Mouse (Mus musculus): Measurements from ENCODE around the gene Tacc2.

Tacc2 gene

GRCm38 (mm10) chr7:130677541-130678274 lies 100.5 kb downstream of the Tacc2 start:
- TF ChIP-seq GATA4 (IDR thresholded peaks at IDR 0.05; ENCODE audit: insufficient replicate concordance, low read length): no peak

DNA sequence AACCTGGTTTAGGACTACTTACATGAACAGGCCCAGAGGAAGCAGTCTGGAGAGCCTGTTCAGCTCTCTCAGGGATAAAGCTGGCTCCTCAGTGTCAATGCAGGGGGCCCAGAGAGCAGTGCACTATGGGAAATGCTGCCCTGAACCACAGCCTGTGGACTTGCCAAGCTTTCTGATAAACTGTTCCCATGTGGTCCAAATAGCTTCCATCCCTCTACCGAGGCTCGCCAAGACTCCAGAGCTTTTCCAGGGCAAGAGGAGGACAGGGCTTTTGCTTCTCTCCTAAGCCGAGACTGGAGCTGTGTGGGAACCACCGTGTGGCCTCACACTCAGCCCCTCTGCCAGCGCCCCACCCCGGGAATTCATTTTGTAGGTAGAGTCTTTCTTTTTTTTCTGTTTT lies 101.2 kb downstream of the Tacc2 start:
- no peak for TF ChIP-seq GATA4 (IDR thresholded peaks at IDR 0.05; ENCODE audit: insufficient replicate concordance, low read length)

- TF ChIP-seq GATA4 (IDR thresholded peaks at IDR 0.05; ENCODE audit: insufficient replicate concordance, low read length): no peak
Measured at GRCm38 (mm10) chr7:130681798-130682197, 104.6 kb downstream of the Tacc2 start.

DNA sequence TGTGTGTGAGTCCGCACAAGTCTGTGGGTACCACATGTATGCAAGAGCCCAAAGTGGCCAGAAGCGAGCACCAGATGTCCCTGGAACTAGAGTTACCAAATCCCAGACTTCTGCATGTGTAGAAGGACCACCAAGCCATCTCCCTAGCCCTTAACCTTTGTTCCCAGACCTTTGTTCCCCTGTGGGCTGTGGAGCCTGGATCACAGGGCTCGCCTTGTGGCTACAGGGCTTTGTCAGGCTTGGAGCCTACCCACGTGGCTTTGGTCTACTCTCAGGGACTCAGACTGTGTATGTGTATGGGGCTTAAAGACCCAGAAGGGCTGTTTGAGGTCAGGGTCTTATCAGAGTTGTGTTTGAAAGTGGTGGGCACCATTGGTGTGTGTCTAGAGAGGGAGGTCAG lies 111.4 kb downstream of the Tacc2 start:
- no peak for TF ChIP-seq GATA4 (IDR thresholded peaks at IDR 0.05; ENCODE audit: insufficient replicate concordance, low read length)

DNA sequence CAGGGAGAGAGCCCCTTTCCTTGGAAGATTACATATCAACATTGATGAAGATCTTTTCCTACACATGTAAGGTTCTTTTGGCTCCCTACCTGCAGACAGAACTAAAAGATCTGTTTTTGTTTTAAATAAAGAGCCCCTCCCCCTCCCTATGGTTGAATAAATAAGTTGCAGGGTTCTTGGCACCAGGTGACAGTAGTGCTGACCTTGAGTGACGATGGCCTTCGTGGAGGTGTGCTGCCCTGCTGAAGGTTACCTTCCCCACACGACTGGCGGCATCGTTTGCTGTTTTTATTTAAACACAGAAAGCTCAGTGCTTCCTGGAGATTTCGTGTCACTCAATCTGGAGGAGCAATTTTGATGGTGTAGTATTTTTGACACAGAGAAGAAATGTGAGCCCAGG lies 113.6 kb downstream of the Tacc2 start:
- no peak for TF ChIP-seq GATA4 (IDR thresholded peaks at IDR 0.05; ENCODE audit: insufficient replicate concordance, low read length)

GRCm38 (mm10) chr7:130691931-130692330 lies 114.7 kb downstream of the Tacc2 start:
- no peak for TF ChIP-seq GATA4 (IDR thresholded peaks at IDR 0.05; ENCODE audit: insufficient replicate concordance, low read length)

- no peak for TF ChIP-seq GATA4 (IDR thresholded peaks at IDR 0.05; ENCODE audit: insufficient replicate concordance, low read length)
Measured at GRCm38 (mm10) chr7:130692392-130692942, 115.2 kb downstream of the Tacc2 start.

GRCm38 (mm10) chr7:130692943-130693799 lies 115.9 kb downstream of the Tacc2 start:
- no peak for TF ChIP-seq GATA4 (IDR thresholded peaks at IDR 0.05; ENCODE audit: insufficient replicate concordance, low read length)

GRCm38 (mm10) chr7:130693800-130694193 lies 116.6 kb downstream of the Tacc2 start:
- no peak for TF ChIP-seq GATA4 (IDR thresholded peaks at IDR 0.05; ENCODE audit: insufficient replicate concordance, low read length)

- no peak for TF ChIP-seq GATA4 (IDR thresholded peaks at IDR 0.05; ENCODE audit: insufficient replicate concordance, low read length)
Measured at GRCm38 (mm10) chr7:130695669-130696338, 118.6 kb downstream of the Tacc2 start.

GRCm38 (mm10) chr7:130696347-130697234 lies 119.4 kb downstream of the Tacc2 start:
- TF ChIP-seq GATA4 (IDR thresholded peaks at IDR 0.05; ENCODE audit: insufficient replicate concordance, low read length): no peak

DNA sequence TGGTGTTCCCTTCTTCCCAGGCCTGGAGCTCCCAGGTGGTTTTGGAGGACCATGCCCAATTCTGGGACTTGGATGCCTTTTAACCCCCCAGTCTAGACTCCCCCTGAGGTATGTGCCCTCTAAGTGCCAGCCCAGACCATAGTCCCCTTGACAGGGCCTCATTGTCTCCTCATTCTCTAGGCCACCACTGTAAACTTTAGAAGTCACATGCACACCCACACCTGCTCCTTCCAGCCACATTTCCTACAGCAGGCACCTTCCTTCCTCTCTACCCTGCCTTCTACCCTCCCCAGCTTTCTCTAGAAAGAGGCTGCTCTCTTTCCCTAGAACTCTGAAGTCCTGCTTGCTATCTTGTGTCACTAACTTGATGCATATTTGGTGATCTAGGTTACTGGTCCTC lies 121.2 kb downstream of the Tacc2 start:
- TF ChIP-seq GATA4 (IDR thresholded peaks at IDR 0.05; ENCODE audit: insufficient replicate concordance, low read length): no peak

DNA sequence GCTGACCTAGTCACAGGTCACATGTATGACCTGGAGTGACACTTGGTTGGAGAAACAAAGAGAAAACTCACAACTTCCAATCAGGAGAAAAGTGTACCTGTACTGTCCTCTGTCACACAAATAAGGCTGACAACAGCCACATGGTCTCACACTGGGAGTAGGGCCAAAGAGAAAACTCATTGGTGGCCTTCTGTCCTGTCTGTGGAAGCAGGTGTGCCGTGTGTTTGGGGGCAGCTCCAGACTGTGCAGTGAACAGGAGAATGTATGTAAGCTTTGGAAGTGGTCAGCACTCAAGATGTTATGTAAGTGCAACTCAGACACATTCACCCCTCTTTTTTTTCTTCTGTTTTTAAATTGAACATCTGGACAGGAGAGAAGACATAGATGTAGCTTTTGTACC lies 124.1 kb downstream of the Tacc2 start:
- no peak for TF ChIP-seq GATA4 (IDR thresholded peaks at IDR 0.05; ENCODE audit: insufficient replicate concordance, low read length)

- no peak for TF ChIP-seq GATA4 (IDR thresholded peaks at IDR 0.05; ENCODE audit: insufficient replicate concordance, low read length)
Measured at GRCm38 (mm10) chr7:130705230-130705629, 128.0 kb downstream of the Tacc2 start.

Measured in liver, adult (tissue).